Mouse (Mus musculus) limb, embryonic 14.5 days (tissue): Measurements from ENCODE around the gene Pappa2. TPM values are rescaled to one million over a fixed set of nuclear protein-coding genes. Genes with fewer than 3 reads are reported as not detected.

Experiments used
- ATAC-seq: fragments of 200-750 bp; cut with Nextera tagmentation; 2 replicates; pipeline ENCODE4 v1.8.0; 2017; ENCODE audit warnings: low read depth, moderate number of reproducible peaks, moderate TSS enrichment; ENCODE audit not compliant: low FRiP score
- DNase-seq: peaks from one replicate; pipeline ENCODE4 v3.0.0-alpha.2; 2015; ENCODE audit warnings: low spot score
- H3K27ac ChIP-seq: fragments of 300-500 bp; sonication (generic); replicated peaks from 2 replicates; pipeline ENCODE4 v1.5.1; 2014; ENCODE audit warnings: low read depth, mild to moderate bottlenecking, low read length, moderate library complexity, mixed read lengths
- H3K27me3 ChIP-seq: fragments of 300-500 bp; sonication (generic); 2 replicates; pipeline ENCODE4 v1.6.1; 2014; ENCODE audit warnings: low read length, mixed read lengths; ENCODE audit not compliant: control insufficient read depth, insufficient read depth
- H3K36me3 ChIP-seq: fragments of 300-500 bp; sonication (generic); 2 replicates; pipeline ENCODE4 v1.6.1; 2014; ENCODE audit warnings: mild to moderate bottlenecking, low read length, moderate library complexity, mixed read lengths; ENCODE audit not compliant: control insufficient read depth, insufficient read depth
- H3K4me1 ChIP-seq: fragments of 300-500 bp; sonication (generic); 2 replicates; pipeline ENCODE4 v1.6.1; 2014; ENCODE audit warnings: antibody characterized with exemption, low read length, mixed read lengths; ENCODE audit not compliant: control insufficient read depth, insufficient read depth
- H3K4me2 ChIP-seq: fragments of 300-500 bp; sonication (generic); replicated peaks from 2 replicates; pipeline ENCODE4 v1.6.1; 2014; ENCODE audit warnings: low read depth, mild to moderate bottlenecking, low read length, moderate library complexity; ENCODE audit not compliant: severe bottlenecking
- H3K4me3 ChIP-seq: fragments of 300-500 bp; sonication (generic); replicated peaks from 2 replicates; pipeline ENCODE4 v1.5.1; 2014; ENCODE audit warnings: low read length
- H3K9ac ChIP-seq: fragments of 300-500 bp; sonication (generic); 2 replicates; pipeline ENCODE4 v1.6.1; 2014; ENCODE audit warnings: mild to moderate bottlenecking, low read depth, low read length, moderate library complexity; ENCODE audit not compliant: severe bottlenecking
- H3K9me3 ChIP-seq: fragments of 300-500 bp; sonication (generic); 2 replicates; pipeline ENCODE4 v1.6.1; 2016; ENCODE audit warnings: low read length; ENCODE audit not compliant: control insufficient read depth
- POLR2A ChIP-seq: fragments of 200-500 bp; IDR thresholded peaks from 2 replicates; pipeline ENCODE4 v1.8.0; 2012; ENCODE audit warnings: inconsistent platforms, mild to moderate bottlenecking, moderate library complexity, borderline replicate concordance; ENCODE audit not compliant: insufficient read depth, insufficient read length; ENCODE audit errors: extremely low read depth
- WGBS: fragments of 180-500 bp; shearing (Covaris S2); extraction: QIAGEN DNeasy Blood & Tissue Kit; methylation state at CpG from one replicate; pipeline ENCODE4 v1.1.7; 2014; 5-methylcytosine and 5-hydroxymethylcytosine counted together
- polyA plus RNA-seq, 2 experiments: library from polyadenylated mRNA; depleted of rRNA in 1 of 2; stranded (reverse) in 1 of 2; unstranded in 1 of 2; fragments of >200 nt; fragmentation: Nextera tagmentation in 1 of 2; extraction: Ambion mirVana in 1 of 2; gene quantifications; 2 replicates each; pipeline versions ENCODE4 v1.2.1 to v1.2.3; 2012 to 2014

The Pappa2 gene
- polyA plus RNA-seq, 2 experiments: 3.8 to 5.2 TPM

DNA sequence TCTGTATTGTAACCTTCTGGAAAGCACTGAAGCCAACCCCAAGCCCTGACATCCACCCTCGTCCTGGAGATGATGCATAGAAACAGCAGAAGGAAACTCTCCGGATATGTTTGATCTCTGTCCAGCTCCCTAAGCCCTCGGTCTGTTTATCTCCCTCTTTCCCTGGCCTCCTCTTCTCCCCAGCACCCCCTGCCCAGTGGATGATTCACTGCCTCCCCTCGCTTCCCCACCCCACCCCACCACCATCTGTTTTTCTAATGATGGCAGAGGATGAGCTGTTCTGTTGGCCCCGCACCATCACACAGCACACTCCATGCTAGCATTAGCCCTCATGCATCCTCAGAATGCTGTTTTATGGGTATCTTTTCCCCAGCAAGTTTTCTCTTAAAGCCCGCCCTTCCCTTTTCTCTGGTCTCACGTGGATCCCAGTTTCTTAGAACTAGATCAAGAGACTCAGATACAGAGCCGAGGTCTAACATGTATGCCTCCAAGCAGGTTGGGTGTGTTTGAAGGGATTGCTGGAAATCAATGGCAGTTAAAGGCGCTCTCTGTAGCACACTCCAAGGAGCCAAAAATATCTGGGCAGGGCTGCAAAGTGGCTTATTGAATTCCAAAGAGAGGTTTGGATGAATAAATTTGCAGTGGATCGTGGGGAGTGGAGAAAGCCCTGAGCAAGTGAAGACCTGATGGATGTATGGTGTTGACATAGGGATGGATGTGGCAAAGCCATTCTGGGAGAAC is 231.8 kb downstream of the Pappa2 start:
- Histone ChIP-seq H3K27ac (no peak overlapping the region), H3K27me3 (0 out of 2 replicates have a peak, but pooled peaks cover 12% of the 10 kb centered on the region), H3K4me1 (no peaks in the 10 kb centered on the region), H3K9me3 (no peaks in the 10 kb centered on the region), H3K9ac (no peak overlapping the region), H3K4me3 (no peak overlapping the region), H3K36me3 (no peaks in the 10 kb centered on the region), H3K4me2 (no peak overlapping the region)
- DNase-seq: no peak
- WGBS: 64% methylated on average over 10 of the region's 10 CpGs
- peak; percentile 41; the same call in 1 of the 2 replicates for ATAC-seq
- no peak for TF ChIP-seq POLR2A

DNA sequence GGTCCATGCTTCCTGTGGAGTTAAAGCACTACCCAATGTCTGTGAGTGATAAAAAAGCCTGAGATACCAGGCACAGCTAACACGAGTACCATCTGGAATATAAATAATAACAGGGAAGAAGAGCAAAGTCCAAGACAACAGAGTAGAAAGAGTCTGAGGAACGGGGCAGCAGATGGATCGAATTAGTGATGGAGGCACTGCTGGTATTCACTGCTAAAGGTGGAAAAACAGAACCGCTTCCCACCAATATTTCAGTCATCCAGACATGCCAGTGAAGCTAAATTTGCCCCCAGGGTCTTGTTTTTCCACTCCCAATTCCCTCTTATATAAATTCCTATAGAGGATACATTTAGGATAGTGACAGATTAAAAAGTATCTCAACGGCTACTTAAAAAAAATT is 238.8 kb downstream of the Pappa2 start:
- Histone ChIP-seq H3K36me3 (no peaks in the 10 kb centered on the region), H3K4me2 (no peak overlapping the region), H3K4me3 (no peak overlapping the region), H3K27ac (no peak overlapping the region), H3K27me3 (0 out of 2 replicates have a peak, but pooled peaks cover 4% of the 10 kb centered on the region), H3K9me3 (no peaks in the 10 kb centered on the region), H3K4me1 (0 out of 2 replicates have a peak, but pooled peaks cover 7% of the 10 kb centered on the region), H3K9ac (no peak overlapping the region)
- DNase-seq (peak; percentile 63), ATAC-seq (no peak; the same call in 1 of the 2 replicates)
- WGBS: 19% methylated on average over 5 of the region's 5 CpGs
- no peak for TF ChIP-seq POLR2A

GRCm38 (mm10) chr1:158740949-158741348 is 239.3 kb downstream of the Pappa2 start:
- TF ChIP-seq POLR2A: no peak
- 0 out of 2 replicates have a peak, but pooled peaks cover 4% of the 10 kb centered on the region for H3K27me3 ChIP-seq
- no peak overlapping the region for H3K27ac ChIP-seq
- no peak for ATAC-seq
- no peaks in the 10 kb centered on the region for H3K36me3 ChIP-seq
- no peaks in the 10 kb centered on the region for H3K9me3 ChIP-seq
- no peak for DNase-seq
- H3K9ac ChIP-seq: no peak overlapping the region
- WGBS: 73% methylated on average over 5 of the region's 5 CpGs
- H3K4me3 ChIP-seq: no peak overlapping the region
- H3K4me1 ChIP-seq: 0 out of 2 replicates have a peak, but pooled peaks cover 7% of the 10 kb centered on the region
- H3K4me2 ChIP-seq: no peak overlapping the region

DNA sequence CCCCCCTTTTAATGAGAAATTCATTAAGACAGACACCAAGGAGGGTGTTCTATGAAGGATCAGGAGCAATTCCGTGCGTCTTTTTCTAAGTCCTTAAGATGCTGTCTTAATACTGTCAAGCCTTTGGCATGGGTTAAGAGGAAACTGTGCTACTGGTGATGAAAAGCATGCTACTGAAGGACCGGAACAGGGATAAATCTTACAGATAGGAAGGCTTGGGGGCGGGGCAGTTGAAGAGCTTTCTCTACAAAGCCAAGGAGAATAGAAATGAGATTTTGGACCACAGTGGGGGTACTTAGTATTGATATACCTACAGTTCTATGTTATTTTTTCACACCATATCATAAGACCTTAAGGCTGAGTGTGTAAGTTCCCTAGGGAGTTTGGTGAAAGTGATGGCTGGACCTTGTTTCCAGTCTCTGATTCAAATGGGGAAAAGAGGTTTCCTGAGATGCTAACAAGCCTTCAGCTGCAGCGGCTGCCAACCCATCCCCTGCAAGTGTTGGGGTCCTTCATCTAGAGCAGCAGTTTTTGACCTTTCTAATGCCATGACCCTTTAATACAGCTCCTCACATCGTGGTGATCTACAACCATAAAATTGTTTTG is 240.0 kb downstream of the Pappa2 start:
- Histone ChIP-seq H3K4me3 (no peak overlapping the region), H3K4me2 (no peak overlapping the region), H3K36me3 (no peaks in the 10 kb centered on the region), H3K4me1 (0 out of 2 replicates have a peak, but pooled peaks cover 7% of the 10 kb centered on the region), H3K27ac (no peak overlapping the region), H3K27me3 (0 out of 2 replicates have a peak, but pooled peaks cover 4% of the 10 kb centered on the region), H3K9me3 (no peaks in the 10 kb centered on the region), H3K9ac (no peak overlapping the region)
- TF ChIP-seq POLR2A: no peak
- no peak for DNase-seq
- 74% methylated on average over 6 of the region's 6 CpGs for WGBS
- no peak for ATAC-seq

GRCm38 (mm10) chr1:158739132-158739919 is 241.0 kb downstream of the Pappa2 start:
- no peak for ATAC-seq
- Histone ChIP-seq H3K4me2 (no peak overlapping the region), H3K27ac (no peak overlapping the region), H3K27me3 (0 out of 2 replicates have a peak, but pooled peaks cover 4% of the 10 kb centered on the region), H3K4me3 (no peak overlapping the region), H3K9ac (no peak overlapping the region), H3K4me1 (0 out of 2 replicates have a peak, but pooled peaks cover 7% of the 10 kb centered on the region), H3K36me3 (no peaks in the 10 kb centered on the region), H3K9me3 (no peaks in the 10 kb centered on the region)
- TF ChIP-seq POLR2A: no peak
- peak; percentile 42 for DNase-seq
- WGBS: 21% methylated on average over 5 of the region's 5 CpGs
